Mouse (Mus musculus): Measurements from ENCODE around the gene Nr1d2.
"Not testable (repeated sequence)": the region's sequence is repeated elsewhere in the genome, so short reads cannot be mapped to it uniquely, and the experiment has no call there.

Gene Nr1d2

DNA sequence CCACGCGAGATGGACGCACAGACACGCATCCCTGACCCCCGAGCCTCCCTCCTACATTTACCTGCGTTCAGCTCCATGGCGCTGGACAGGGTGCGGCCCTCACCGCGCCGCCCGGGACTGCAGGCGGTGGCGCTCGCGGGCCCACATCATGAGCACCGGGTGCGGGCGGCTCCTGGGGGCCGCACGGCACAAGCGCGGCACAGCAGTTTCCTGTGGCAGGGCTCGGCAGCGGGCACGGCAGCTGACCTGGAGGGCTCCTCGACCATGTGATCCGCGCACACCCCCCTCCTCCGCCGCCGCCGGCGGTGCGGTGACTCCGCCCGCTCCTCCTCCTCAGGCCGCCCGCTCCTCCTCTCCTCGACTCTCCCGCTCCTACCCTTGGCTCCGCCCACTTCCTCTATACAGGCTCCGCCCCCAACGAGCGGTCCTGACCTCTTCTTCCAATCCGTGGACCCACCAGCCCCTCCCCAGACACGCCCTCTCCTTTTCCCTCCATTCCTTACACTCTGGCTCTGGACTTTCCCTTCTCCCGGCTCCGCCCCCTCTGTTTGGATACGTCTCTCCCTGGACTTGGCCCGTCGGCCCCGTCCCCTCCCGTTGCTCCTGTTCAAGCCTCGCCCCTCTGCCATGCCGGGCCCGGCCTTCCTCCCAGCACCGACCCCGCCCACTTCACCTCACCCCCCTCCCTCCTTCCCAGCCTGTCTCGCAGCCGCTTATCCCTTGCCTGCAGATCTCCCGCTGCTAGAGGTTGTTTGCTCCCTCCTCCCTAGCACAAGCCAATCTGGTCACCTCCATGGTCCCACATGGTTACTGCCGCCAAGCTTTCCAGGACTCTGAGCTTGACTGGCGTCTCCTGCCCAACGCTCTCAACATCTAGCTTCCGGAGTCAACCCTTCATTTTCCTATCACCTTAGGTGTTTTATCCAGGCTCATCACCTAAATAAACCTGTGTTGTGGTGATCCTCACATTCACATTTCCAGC is at the start of gene Nr1d2:
Gene Nr1d2, minus strand, starts transcription at position 378 of the 982 bp plus-strand sequence.
- peak; percentile 100 for DNase-seq

DNA sequence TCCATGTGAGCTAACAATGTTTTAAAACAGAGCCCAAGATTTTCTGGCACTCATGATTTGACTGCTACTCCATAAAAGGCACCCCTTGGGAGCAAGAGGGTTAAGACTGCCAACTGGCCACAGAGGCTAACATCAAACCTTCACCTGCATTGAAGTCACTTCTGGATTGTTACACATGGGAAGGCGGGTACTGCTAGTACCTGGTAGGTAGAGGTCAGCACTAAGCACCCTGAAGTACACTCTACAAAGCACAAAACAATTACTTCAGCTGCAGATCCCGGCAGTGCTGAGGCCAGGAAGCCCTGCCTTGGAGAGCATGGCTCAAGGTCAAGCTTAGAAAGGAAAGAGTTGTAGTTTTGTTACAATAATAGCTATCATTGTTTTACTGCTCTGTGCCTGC is 48.5 kb upstream of the Nr1d2 start:
- DNase-seq = no peak

DNA sequence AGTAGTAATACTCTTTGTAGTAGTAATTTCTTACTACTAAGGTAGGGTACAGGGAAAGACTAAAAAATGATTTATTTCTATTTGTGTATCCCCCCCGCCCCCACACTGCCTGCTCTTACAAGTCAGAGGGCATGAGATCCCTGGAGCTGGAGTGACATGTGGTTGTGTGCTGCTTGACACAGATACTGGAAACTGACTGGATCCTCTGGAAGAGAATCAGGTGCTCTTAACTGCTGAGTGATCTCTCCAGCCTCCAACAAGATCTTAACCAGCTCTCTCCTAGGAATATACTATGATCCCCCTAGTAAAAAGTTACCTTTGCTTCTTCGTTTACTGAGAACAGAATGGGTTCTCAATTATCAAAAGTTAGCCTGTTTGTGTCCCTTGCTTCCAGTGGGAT is 47.5 kb upstream of the Nr1d2 start:
- DNase-seq = no peak

DNA sequence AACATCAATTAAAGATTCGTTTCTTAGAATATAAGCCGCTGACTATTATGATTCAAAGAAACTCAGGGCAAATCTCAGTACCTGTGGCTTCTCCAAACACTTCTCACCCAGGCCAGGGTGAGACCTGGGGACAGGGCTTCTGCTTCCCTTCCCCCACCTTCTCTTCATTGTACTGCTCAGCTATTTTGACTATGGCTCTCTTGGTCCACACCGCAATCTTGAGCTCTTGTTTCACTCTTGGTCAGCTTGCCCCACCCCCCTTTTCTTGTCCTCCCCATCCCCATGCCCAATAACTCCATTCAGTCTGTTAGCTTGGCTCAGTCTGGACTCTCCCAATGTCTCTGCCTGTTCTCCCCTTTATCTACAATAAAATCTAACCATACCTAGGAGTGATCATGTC is 46.5 kb upstream of the Nr1d2 start:
- DNase-seq = no peak

DNA sequence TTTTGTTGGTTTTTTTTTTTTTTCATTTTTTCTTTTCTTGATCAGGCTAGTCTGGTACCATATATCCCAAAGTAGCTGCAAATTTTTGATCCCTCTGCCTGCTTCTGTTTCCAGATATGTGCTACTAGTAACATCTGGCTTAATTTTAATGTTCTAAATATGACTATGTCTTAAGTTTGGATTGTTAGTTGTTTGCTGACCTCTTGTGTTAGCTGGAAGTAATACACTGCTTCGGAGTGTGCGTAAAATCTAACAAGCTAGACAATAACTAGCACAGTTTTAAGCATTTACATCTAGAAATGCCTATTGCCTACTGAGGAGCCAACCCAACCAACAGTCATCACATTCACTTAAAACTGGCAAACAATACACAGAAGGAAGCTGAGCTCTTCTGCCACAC is 45.7 kb upstream of the Nr1d2 start:
- no peak for DNase-seq

DNA sequence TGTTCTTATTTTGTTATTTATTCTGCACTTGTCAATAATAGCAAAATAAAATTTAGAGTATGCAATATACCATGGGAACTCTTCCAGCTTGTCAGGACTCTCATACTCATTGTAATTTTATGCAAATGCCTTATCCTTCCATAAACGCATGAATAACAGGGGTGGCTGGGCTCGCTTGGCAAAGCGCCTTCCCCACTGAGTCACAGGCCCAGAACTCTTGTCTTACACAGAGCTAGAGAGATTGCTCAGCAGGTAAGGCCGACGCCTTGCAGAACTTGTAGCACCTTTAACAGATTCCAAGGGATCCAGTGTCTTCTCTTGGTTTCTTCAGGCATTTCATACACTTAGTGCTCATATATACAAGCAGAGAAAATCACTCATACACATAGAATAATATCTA is 41.4 kb upstream of the Nr1d2 start:
- DNase-seq = no peak

DNA sequence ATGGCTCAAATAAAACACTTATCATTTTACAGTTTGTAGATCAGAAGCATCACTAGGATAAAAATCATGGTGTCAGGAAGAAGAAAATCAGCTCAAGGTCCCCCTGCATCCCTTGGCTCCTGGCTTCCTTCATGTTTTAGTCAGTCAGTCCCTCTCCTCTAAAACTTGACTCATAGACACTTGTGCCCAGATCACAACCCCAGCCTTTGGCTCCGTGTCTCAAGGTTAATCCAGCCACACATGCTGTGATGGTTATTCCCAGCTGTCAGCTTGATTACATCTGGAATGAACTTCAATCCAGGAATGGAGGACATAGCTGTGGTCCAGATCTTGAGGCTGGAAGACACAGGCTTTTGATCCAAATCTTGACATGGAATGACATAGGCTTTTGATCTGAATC is 35.6 kb upstream of the Nr1d2 start:
- DNase-seq = no peak

DNA sequence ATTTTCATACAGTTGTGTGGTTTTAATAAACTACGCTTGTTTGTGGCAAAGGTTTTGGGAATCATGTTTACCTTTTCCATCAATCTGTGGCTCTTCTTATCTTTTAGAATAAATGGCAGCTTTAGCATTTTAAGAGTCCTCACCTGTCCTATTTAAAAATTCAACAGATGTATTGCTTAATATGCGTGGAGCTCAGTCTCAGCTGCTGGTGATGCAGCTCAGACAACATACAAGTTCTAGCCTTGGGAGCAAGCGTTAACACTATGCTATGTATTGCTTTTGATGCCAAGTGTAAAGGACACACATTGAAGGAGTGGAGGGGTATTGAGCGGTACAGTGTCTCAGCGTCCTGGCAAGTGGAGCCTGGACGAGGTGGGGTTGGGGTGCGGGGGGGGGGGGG is 32.7 kb upstream of the Nr1d2 start:
- no peak for DNase-seq

DNA sequence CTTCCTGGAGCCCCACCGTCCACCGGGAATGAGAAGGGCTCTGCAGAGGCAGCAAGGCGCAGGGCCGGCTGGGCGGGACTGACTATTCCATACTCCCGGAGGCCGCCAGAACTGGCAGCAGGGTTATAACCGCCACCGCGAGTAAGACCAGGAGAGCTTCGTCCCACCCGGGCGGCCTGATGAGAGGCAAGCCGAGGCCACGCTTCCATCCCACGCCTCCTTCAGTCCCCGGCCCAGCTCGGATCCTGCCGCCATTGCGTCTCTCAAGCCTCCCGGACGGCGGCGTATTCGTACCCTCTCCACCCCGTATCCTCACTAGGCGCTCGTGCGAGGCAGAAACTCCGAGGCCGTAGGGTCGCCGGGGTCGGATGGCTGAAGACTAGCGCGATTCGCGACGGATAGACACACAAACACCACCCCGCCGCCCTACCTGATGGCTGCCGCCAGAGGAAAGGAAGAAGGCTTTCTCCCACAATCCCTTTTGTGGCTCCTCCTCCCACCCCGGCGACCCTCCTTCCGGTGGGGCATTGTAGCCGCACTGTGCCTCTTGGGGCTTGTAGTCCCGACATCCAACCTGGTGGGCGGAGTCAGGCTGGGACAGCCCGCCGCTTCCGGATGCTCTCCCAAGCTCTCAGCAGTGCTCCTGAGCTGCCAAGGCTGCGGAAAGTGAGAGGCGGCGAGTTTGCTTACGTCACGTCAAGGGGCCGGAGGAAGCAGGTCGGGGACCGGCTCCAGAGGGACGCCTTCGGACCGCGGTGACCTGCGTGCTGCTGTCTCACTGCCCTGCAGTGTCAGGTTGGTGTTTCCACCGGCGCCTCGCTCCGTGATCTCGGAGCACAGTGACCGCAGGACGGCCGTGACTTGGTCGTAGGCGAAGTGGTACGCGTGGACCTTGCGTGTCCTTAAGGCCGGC is 31.9 kb upstream of the Nr1d2 start, which contains the start of the genes Nkiras1 and Rpl15:
Gene Nkiras1, plus strand, starts transcription at position 608 of the 913 bp plus-strand sequence.
Gene Rpl15, minus strand, starts transcription at position 863 of the 913 bp plus-strand sequence.
- DNase-seq = peak; percentile 100

DNA sequence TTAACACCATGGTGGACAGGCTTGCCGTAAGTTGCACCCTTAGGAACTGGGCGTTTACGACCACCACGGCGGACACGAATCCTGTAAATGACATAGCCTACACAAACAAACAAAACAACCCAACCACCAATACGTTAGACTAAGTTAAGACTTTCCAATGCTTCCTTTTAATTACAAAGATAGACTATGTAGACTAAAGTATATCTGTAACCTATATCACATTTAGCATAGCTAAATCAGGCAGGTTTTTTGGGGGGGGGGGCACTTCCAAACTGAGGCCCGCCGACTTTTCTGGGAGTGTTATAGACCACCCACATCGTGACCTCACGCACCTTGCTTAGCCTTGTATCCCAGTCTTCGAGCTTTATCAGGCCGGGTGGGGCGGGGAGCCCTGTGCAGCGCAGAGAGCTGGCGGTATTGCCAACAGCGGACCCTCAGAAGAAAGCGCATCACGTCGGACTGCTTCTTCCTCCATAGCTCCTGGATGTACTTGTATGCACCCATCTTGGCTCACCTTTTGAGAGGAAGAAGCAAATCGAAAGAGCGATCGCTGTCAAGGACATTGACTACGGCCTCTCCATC is 31.1 kb upstream of the Nr1d2 start:
- DNase-seq = not testable (repeated sequence)

DNA sequence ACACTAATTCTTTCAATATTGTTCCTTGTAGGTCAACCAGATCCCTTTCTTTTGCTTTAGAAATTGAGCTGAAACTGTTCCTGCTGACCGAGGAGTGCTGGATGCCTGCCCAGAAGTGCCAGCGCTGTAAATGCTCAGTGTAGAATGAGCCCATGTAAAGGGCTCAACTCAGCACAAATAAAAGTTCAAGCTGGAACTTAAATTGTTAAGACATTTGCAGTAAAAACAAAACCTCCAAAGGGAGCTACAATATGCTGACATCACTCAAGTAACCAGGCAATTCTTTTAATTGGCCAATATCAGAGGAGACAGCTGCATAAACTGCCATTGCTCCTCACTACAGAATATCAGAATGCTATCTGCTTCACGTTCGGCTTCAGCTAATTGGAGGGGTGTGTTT is 24.5 kb upstream of the Nr1d2 start:
- DNase-seq = no peak

DNA sequence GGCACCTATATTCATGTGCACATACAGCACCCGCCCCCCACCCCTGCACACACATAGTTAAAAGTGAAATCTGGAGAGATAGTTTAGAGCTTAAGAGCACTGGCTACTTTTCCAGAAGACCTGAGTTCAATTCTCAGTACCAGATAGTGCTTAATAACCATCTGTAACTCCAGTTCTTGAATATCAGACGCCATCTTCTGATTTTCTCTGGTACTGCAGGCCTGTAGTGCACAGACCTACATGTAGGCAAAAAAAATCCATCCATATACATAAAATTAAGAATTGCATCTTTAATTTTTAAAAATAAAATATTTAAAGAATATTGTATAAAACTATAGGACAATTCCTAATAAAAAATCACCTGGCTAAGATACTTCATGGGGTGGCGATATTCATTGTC is 22.3 kb upstream of the Nr1d2 start:
- DNase-seq = no peak

DNA sequence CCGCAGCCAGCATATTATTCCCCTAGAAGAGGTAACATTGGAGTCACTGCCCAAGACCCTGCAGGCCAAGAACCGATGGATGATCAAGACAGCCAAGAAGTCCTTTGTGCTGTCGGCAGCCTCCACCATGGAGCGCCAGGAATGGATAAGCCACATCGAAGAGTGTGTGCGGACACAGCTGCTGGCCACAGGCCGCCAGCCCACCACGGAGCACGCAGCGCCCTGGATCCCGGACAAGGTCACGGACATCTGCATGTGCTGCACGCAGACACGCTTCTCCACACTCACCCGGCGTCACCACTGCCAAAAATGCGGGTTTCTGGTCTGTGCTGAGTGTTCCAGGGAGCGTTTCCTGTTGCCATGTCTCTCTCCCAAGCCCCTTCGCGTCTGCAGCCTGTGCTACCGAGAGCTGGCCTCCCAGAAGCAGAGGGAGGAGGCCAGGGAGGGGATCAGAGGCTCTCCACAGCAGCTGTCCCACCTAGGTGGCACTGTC is 3.8 kb upstream of the Nr1d2 start:
- DNase-seq = no peak

DNA sequence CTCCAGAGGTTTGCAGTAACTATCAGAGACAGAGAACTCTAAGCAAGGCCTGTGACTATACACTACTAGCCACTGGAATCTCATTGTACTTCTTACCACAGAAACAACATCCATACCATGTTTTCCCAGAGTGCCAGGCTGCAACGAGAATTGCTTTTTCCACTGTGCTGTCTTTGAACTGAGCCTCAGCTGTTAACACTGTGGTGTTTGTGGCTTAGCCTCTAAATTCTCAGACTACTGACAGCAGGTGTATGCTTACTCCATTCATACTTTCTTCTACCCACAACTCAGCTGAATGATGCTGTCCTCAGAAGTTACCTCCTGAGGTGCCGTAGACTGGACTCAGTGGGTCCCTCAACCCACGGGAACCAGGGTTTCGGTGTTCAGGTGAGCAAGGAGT is 2.9 kb upstream of the Nr1d2 start:
- DNase-seq = no peak

DNA sequence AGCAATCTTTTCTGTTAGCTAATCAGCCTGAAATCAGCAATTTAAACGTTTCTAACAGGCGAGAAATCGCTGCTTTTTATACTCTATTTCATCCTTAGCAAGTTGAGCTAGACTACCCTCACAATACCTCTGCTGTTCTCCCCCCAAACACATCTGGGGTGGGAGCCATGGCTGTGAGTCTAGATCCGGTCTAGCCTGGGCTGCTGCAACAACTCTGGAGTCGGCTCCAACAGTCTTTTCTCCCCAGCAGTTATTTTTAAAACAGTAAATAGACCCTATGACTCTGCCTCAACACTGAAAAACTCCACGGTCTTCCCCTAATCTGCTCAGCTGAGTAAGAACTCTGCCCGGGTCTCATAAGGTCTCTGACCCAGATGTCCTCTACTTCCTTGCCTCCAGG is 1.2 kb upstream of the Nr1d2 start:
- no peak for DNase-seq

DNA sequence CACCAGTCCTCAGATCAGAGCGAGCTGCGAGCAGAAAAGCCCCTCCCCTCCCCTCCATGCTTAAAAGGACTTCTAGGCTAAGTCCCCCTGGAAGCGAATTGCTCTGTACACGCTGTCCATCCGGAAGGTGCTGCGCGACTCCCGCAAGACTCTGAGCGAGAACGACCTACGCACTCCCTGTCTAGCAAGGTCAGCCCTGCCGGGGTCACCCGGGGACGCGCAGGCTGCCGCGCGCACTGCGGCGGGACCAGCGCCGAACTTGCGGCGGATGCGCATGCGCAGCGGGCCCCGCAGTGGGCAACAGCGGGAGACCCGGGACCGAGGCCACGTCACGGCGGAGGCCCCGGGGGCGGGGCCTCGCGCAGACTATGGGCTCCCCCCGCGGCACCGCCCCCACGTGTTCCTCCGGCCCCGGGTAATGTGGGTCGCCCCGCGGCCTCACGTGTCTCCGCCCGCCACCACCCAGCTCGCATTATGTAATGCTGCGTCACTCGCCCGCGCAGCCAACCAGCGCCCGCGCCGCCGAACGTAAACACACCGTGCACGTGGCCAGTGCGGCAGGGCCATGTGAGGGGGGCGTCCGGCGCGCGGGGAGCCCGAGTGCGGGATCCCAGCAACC is 687 bp downstream of the Nr1d2 start:
- peak; percentile 99 for DNase-seq

DNA sequence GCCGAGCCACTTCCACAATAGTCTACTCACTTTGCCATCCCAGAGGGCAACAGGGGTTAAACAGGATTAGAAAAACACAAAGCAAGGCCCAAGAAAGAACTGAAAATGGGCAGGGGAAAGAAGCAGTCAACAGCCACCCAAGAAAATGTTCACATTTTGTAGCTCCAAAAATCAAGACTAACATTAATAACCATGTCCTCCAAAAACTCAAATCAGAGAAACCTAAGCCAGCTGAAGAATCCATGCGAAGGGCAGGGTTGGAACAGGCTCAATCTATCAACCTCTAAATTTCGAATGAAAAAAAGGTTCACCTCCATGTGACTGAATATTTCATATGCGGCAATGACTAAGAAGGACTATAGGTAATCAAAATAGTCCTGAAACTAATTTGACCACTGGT is 1.5 kb downstream of the Nr1d2 start:
- DNase-seq = no peak

DNA sequence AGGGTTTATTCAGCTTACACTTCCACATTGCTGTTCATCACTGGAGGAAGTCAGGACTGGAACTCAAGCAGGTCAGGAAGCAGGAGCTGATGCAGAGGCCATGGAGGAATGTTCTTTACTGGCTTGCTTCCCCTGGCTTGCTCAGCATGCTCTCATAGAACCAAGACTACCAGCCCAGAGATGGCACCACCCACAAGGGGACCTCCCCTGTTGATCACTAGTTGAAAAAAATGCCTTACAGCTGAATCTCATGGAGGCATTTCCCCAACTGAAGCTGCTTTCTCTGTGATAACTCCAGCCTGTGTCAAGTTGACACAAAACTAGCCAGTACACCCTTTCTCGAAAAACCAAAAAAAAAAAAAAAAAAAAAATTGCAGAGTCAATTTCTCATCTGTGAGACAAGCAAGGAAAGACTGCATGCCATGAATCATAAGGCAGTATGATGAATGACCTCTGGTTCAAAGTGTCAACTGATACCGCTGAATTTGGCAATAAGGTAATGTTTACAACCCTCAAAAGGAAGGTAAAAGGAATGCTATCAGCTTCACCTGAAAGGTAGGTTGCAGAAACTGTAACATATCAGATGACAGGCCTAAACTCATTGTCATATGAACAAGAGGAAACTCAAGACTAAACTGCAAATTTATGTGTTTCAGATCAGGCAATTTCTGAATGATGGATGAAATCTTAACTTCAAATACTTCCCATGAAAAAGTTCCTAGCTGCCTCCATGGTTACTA is 2.3 kb downstream of the Nr1d2 start:
- not testable (repeated sequence) for DNase-seq

DNA sequence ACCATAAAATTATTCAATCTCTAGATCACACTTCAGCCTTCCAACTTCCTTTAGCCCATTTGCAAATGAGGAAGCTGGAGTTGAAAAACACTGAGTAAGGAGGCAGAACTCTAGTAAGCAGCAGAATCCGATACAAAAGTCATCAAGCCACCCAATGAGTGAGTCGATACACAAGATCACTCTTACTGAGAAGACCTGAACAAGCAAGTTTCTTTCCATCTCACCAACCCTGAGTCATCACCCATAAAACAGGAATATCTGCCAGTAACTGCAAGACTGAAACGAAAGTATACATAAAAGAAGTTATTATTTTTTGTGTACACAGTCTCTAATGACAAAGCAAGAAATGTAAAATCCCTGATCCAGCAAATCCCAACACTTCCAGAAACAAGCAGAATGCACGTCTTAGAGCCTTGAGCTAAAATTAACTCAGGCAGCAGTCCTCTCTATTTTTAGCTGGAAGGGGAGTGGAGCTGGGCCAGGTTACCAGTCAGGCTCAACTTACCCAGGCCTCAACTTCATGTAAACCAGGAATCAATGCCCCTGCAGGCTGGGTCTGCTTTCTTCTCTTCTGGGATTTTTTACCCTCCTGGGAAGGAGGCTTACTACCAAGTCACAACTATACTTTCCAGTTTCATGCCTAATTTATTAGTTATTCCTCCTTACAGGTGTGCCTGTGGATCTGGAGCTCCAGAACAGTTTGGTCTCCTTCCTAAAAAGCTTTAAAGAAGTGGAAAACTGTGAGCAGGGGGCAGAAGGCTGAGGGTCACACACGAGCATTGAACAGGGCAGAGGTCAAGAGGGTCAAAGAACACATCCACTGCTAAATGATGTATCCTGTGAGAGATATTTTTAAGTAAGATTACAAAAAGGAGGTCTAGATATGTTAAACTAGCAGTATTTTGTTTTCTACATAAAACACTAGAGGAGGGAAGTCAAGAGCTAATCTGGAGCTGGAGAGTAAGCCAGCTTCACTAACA is 4.7 kb downstream of the Nr1d2 start:
- no peak for DNase-seq

DNA sequence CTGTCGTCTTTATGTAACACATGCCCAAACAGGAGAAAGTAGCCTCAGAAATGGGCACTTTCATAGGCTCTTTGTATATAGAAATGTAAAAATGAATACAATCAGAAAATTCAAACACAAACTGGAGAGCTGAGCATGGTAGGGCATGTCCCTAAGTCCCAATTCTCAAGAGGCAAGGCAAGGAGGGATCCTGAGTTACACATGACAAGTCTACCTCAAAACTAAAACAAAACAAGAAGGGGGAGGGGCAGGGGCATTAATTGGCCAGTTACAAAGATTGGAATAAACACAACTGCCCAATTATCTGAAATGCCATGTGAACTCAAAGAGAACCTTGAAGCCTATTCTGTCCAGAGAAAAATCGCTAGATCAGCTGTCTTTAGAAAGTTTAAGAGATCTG is 5.9 kb downstream of the Nr1d2 start:
- DNase-seq = no peak

DNA sequence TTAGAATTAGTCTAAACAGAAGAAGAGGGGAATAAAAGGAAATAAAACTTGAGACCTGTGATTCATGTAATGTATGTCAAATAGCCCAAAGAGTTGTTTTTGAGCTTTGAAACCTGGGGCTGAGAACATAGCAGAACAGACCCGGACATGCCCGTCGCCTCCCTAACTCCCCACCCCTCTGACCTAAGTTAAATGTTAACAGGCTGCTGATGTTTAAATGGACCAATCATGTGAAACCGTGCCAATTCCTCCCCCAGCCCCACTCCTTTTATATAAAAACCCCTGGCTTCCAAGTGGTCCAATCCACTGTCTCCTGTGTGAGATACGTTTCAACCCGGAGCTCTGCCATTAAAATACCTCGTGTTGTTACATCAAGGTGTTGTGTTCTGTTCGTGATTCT is 7.1 kb downstream of the Nr1d2 start:
- DNase-seq = peak; percentile 34
